Mouse (Mus musculus) thymus, postnatal 10 days (tissue): Measurements from ENCODE around the gene Ubr3.

ENCODE experiments used
- DNase-seq, 2 experiments: peaks; one replicate each; pipeline ENCODE4 v3.0.0; 2021; ENCODE audit warnings: low spot score in 2 of 2

Ubr3 gene

GRCm38 (mm10) chr2:69897039-69897617 is at the start of gene Ubr3:
Gene Ubr3, plus strand, starts transcription at chr2:69897246.
- peak; percentile 97 to 100 for DNase-seq

GRCm38 (mm10) chr2:69849215-69849614 is 47.8 kb upstream of the Ubr3 start:
- DNase-seq: no peak

GRCm38 (mm10) chr2:69851427-69852058 is 45.5 kb upstream of the Ubr3 start:
- DNase-seq: no peak

GRCm38 (mm10) chr2:69856392-69856791 is 40.7 kb upstream of the Ubr3 start:
- DNase-seq: no peak

DNA sequence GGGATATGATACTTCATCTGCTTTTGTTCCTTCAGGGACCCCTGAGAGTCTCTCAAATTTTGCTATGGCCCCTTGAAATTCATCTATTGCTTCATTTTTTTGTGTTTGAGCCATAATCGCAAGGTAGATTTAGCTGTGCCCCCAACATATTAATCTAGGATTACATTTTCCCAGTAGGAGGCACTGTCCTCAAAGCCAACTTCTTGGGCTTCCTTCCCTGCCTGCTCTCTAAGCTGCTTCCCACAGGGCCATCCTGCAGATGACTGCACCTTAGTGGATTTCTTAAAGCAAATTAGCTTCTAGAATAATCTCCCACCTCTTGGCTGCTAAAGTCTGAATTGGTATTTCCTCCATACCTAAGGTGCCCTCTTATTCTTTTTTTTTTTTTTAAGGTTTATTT is 39.2 kb upstream of the Ubr3 start:
- no peak for DNase-seq

DNA sequence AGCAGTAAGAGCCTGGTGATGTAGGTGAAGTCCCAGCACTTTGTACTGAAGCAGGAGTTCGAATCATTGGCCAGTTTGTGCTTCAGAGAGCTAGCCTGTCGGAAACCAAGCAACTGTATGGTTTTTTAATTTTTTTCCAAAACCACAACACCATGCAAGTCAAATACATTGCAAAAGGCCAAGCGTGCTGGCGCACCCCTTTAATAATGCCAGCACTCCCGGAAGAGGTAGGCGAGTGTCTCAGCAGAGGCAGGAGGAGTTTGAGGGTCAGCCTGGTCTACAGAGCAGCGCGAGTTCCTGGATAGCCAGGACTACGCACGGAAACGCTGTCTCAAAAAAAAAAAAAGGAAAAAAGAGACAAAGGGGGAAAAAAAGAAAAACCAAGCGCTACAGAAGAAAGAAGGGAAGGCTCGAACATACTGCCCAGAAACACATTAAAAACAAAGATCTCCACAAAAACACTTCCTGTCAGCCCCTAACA is 36.0 kb upstream of the Ubr3 start:
- peak; percentile 15 to 28 for DNase-seq

- DNase-seq: peak; percentile 92 to 93
These were observed 35.5 kb upstream of the Ubr3 start, which contains the start of gene Ssb for GRCm38 (mm10) chr2:69861485-69862091. Gene Ssb, plus strand, starts transcription at chr2:69861562.

DNA sequence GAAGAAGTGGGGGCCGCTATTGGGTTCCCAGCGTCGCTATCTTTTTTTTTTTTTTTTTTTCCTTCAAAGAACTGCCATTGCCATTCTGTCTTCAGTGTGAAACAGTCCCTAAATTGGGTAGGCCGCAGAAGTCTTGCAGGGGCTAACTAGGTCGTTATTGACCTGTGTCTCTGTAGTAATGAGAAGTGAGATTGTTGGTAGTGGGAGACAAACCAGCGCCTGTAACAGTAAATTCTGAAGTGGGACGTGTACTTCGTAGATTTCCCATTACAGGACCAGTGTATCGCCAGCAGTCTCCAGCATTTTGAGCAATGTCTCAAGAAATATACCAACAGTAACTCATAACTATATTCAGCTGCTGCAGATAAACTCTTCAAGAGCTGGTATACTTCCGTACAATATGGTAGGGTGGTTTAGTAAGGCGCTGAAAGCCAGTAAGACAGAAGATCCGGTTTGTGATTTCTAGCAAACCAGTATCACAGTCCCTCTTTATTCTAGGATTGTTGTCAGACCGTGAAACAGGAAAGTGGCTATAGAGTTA is 34.9 kb upstream of the Ubr3 start:
- DNase-seq: no peak

GRCm38 (mm10) chr2:69883990-69884391 is 13.1 kb upstream of the Ubr3 start:
- DNase-seq: no peak

DNA sequence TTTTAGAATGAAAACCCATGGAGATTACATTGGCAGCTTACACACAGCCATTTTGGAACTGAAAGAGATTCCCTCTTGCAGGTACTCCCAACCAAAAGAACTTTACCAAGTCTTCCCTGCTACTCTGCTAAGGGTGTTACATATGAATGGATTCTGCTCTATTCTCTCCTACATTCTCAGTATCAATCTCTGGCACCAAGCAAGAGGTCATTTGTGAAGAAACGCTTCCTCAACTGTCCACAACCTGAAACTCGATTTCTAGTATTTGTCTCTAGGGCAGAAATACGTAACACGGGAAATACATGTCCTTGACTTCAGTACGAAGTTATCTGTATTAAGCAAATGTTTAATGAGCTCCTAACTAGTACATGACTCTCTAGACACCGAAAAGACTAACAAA is 12.5 kb upstream of the Ubr3 start:
- no peak for DNase-seq

GRCm38 (mm10) chr2:69885050-69885449 is 12.0 kb upstream of the Ubr3 start:
- no peak for DNase-seq

DNA sequence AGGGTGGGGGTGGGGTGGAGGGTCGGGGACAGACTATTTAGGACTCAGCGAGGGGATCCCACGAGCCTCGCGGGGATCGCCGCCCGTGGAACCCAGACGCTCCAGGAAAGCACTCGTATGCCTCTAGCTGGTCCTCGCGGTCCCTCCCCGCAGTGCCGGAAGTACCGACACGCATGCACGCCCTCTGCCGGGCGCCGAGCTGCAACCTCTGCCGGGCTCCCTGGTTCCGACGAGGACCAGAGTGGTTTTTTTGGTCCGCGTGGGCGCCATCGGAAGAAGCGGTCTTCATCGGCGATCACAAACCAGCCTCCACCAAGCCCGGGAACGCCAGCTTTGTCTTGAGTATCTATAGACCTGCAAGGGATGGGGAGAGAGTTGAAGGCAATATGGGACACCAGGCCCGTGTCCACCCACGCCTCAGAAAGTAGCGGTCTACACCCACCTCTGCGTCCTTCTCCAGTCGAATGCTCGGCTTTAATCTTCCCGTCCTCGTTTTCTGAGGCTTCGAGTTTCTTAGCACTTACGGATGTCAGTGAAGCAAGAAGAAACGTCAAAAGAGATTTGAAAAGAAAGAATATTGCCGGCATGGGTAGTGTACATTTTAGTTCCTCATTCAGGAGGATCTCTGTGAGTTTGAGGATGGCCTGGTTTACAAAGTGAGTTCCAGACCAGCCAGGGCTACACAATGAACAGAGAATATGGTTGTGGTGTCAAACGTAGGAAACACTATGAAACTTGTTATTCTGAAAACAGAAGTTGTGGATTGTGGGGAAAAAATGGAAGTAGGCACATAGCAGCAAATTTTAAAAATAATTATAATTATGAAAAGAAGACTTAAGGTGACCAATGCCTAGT is 11.4 kb upstream of the Ubr3 start, which contains the start of gene Mettl5:
Gene Mettl5, minus strand, starts transcription at position 165 of the 855 bp plus-strand sequence.
- DNase-seq: peak; percentile 84 to 91

DNA sequence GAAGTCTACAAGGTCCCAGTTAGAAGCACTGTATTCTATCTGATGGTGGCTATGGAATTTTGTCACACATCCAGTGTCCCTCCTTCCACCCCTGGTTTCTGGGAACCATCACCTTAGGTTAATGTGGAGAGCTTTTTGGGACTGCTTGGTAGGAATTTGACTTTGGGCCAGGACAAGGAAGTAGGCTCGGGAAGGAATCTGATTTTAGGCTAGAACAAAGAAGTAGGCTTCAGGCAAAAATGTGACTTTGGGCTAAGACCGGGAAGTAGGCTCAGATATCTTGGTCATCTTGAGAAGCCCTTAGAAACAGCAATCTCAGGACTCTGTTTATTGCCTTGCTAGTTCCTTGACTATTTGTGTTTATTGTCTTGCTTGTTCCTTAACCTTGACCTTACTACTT is 8.1 kb upstream of the Ubr3 start:
- DNase-seq: no peak

DNA sequence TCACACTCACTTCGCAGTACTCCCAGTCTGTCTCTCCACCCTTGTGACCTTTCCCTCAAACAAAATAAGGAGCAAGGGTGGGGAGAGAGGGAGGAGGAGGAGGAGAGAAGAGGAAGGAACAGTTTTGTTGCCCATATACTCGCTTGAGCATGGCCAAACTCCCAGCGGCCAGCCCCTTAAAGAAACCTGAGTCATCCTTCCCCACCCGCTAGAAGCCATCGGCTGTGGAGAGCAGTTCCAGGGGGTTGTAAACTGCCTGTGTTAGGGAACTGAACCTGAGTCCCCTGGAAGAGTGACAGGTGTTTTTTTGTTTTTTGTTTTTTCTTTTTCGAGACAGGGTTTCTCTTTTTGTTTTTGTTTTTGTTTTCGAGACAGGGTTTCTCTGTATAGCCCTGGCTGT is 6.2 kb upstream of the Ubr3 start:
- no peak for DNase-seq

GRCm38 (mm10) chr2:69893145-69893544 is 3.9 kb upstream of the Ubr3 start:
- DNase-seq: no peak

DNA sequence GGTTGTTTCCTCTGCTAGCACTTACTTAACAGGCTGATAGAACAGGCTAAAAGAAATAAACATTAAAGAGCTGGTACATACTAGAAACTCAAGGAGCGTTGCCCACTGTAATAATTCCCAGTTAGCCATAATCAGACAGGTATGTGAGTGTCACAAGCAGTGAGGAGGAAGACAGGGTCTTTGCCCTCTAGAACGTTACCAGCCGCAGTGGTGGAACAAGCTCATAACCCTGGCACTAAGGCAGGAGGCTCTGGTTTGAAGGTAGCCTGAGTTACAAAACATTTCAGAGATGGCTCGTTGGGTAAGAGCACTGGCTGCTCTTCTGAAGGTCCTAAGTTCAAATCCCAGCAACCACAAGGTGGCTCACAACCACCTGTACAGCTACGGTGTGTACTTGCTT is 3.2 kb upstream of the Ubr3 start:
- no peak for DNase-seq

- no peak for DNase-seq
These were observed 1.4 kb upstream of the Ubr3 start for GRCm38 (mm10) chr2:69895502-69896223.

DNA sequence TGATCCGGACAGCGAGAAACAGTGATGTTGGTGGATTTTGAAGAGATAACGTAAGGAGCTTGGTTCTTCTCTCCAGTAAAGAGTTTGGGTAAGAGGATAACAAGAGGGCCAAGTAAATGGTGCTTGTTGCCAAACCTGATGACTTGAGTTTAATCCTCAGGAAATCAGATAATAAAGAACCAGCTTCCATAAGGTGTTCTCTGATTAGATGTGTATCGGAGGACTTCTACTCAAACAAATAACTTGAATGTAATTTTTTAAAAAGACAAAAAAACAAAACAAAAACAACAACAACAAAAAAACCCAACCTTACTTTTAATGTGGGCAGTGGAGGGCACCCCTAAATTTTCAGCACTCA is 843 bp upstream of the Ubr3 start:
- DNase-seq: no peak

- DNase-seq: peak; percentile 28 to 45
These were observed 851 bp downstream of the Ubr3 start for GRCm38 (mm10) chr2:69897618-69898575.

DNA sequence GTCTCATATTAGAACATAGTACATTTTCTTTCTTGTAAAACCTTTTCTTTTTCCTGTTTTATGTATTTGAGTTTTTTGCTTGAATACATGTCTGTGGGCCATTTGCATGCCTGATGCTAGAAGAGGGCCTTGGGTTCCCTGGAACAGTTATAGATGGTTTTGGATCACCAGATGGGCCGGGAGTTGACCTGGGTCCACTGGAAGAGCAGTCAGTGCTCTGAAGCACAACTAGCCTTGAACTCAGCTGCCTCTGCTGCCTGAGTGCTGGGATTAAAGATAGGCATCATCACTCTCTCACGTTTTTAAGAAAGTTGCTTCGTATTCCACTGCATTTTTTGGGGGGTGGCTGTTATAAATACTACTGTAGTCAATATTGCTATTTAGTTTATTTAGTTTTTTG is 6.5 kb downstream of the Ubr3 start:
- DNase-seq: no peak
